Mouse (Mus musculus) stomach, embryonic 14.5 days (tissue): Measurements from ENCODE around the gene Eef1a2. TPM values are rescaled to one million over a fixed set of nuclear protein-coding genes. Genes with fewer than 3 reads are reported as not detected.
A peak's percentile ranks its signal among the peaks of the same experiment; 100 is the strongest.

Experiments used
- ATAC-seq: fragments of 200-750 bp; cut with Nextera tagmentation; 2 replicates; pipeline ENCODE4 v1.8.0; 2017; ENCODE audit warnings: low read depth, moderate TSS enrichment; ENCODE audit not compliant: insufficient number of reproducible peaks, insufficient read depth, low FRiP score
- H3K27ac ChIP-seq: fragments of 300-500 bp; sonication (generic); 2 replicates; pipeline ENCODE4 v1.5.1; 2014; ENCODE audit warnings: mild to moderate bottlenecking, low read length, moderate library complexity, mixed read lengths
- H3K27me3 ChIP-seq: fragments of 300-500 bp; sonication (generic); 2 replicates; pipeline ENCODE4 v1.6.1; 2014; ENCODE audit warnings: low read length, control low read depth, mixed read lengths; ENCODE audit not compliant: control insufficient read depth, insufficient read depth
- H3K36me3 ChIP-seq: fragments of 300-500 bp; sonication (generic); 2 replicates; pipeline ENCODE4 v1.6.1; 2014; ENCODE audit warnings: mild to moderate bottlenecking, control low read depth, low read length, moderate library complexity, mixed read lengths; ENCODE audit not compliant: control insufficient read depth, insufficient read depth
- H3K4me1 ChIP-seq: fragments of 300-500 bp; sonication (generic); 2 replicates; pipeline ENCODE4 v1.6.1; 2014; ENCODE audit warnings: low read length, control low read depth, mixed read lengths; ENCODE audit not compliant: control insufficient read depth, insufficient read depth
- H3K4me2 ChIP-seq: fragments of 300-500 bp; sonication (generic); replicated peaks from 2 replicates; pipeline ENCODE4 v1.6.1; 2014; ENCODE audit warnings: low read depth, low read length, control low read depth
- H3K4me3 ChIP-seq: fragments of 300-500 bp; sonication (generic); 2 replicates; pipeline ENCODE4 v1.5.1; 2014; ENCODE audit warnings: low read depth, low read length, control low read depth
- H3K9ac ChIP-seq: fragments of 300-500 bp; sonication (generic); replicated peaks from 2 replicates; pipeline ENCODE4 v1.6.1; 2014; ENCODE audit warnings: low read depth, mild to moderate bottlenecking, control low read depth, low read length, moderate library complexity, mixed read lengths
- H3K9me3 ChIP-seq: fragments of 300-500 bp; sonication (generic); 2 replicates; pipeline ENCODE4 v1.6.1; 2016; ENCODE audit warnings: low read depth, low read length, control low read depth; ENCODE audit not compliant: control insufficient read depth
- WGBS: fragments of 180-500 bp; shearing (Covaris S2); extraction: QIAGEN DNeasy Blood & Tissue Kit; methylation state at CpG from one replicate; pipeline ENCODE4 v1.1.7; 2014; 5-methylcytosine and 5-hydroxymethylcytosine counted together
- polyA plus RNA-seq: library from polyadenylated mRNA; unstranded; fragments of >200 nt; fragmentation: Nextera tagmentation; extraction: Ambion mirVana; gene quantifications from 2 replicates; pipeline ENCODE4 v1.2.1, GENCODE M21; 2014

Gene Eef1a2
- polyA plus RNA-seq, 1 experiment from 2014 or later = 0.23 TPM

DNA sequence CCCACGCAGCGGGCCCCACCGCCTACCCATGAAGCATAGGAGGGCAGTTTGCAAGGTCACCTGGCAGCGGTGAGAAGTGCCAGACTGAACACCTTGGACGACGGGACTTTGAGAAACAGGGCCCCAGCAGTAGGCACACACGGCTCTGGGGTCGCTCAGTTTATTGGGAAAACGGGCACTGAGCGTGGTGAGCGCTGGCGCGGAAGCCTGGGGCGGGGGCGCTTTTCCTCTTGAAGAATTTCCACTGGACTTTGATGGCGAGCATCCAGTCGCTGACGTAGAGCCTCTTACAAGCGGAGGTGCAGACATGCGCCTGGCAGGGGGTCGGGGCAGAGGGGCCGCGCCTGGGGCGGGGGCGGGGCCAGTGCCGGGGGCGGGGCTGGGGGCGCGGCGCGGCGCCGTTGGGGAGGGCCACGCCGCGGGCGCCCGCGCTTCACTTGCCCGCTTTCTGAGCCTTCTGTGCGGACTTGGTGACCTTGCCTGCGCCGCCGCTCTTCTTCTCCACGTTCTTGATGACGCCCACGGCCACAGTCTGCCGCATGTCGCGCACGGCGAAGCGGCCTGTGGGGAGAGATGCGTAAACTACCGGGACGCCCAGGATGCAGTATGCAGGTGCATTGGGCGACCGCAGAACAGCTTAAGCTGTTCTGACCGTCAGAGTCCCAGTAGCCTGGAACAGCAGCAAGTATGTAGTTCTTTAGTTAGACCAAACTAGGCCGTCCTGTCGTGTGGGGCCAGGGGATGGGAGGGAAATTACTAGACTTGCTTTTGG, 9.1 kb downstream of the Eef1a2 start:
- Histone ChIP-seq H3K4me1 (no peaks in the 10 kb centered on the region), H3K36me3 (no peaks in the 10 kb centered on the region), H3K27ac (no peak overlapping the region), H3K4me3 (peak overlapping the region; percentile 34), H3K9ac (no peak overlapping the region), H3K9me3 (no peaks in the 10 kb centered on the region), H3K27me3 (peaks cover 20% of the 10 kb centered on the region; the same call in 1 of the 2 replicates), H3K4me2 (peak overlapping the region; percentile 80)
- under 1% methylated on average over 58 of the region's 61 CpGs for WGBS
- ATAC-seq = 0 out of 2 replicates have a peak, but pooled peaks have one; percentile 34

GRCm38 (mm10) chr2:181146976-181147545, 9.8 kb downstream of the Eef1a2 start:
- no peak overlapping the region for H3K27ac ChIP-seq
- H3K4me1 ChIP-seq = no peaks in the 10 kb centered on the region
- H3K36me3 ChIP-seq = no peaks in the 10 kb centered on the region
- peak overlapping the region; percentile 80; the same call in 1 of the 2 replicates for H3K4me2 ChIP-seq
- WGBS = 50% methylated on average over 4 of the region's 4 CpGs
- H3K4me3 ChIP-seq = peak overlapping the region; percentile 34; the same call in 1 of the 2 replicates
- H3K27me3 ChIP-seq = peaks cover 20% of the 10 kb centered on the region; the same call in 1 of the 2 replicates
- ATAC-seq = no peak
- H3K9ac ChIP-seq = no peak overlapping the region
- H3K9me3 ChIP-seq = no peaks in the 10 kb centered on the region

GRCm38 (mm10) chr2:181144675-181145074, 12.1 kb downstream of the Eef1a2 start:
- Histone ChIP-seq H3K27ac (no peak overlapping the region), H3K9me3 (no peaks in the 10 kb centered on the region), H3K9ac (no peak overlapping the region), H3K4me3 (no peak overlapping the region), H3K36me3 (no peaks in the 10 kb centered on the region), H3K4me2 (no peak overlapping the region), H3K4me1 (no peaks in the 10 kb centered on the region), H3K27me3 (peaks cover 20% of the 10 kb centered on the region; the same call in 1 of the 2 replicates)
- 72% methylated on average over 2 of the region's 2 CpGs for WGBS
- ATAC-seq = no peak

DNA sequence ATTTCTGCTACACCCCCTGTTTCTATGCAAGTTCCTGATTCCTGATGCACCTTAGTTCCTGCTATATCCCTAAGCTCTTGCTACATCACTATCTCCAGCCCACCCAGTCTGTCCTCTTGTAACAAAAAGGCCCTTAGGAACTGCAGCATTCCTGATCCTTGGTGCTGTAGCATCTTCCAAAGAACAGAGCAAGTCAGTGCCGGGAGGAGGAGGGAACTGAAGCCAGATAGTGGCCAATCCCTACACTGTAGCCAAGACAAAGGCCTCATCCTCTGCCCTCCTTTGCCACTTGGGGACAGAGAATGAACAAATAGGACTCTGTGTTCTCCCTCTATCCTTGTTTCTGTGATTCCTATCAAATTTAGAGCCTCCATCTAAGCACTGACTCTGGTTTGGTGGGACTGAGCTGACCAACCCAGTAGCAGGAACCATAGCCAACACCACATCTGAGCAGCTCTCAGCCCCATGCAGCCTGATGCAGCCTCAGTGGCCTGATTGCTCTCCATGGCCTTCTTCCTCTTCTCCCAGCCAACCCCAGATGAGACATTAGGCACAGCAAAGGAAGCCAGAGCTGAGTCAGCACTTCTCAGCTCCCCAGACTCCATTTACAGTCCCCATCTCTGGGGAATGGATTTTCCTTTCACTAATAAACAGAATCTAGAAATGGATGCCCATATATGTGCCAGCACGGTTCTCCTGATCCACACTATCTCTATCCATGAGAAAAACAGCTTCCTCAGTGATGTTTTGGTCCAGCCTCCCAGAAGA, 13.1 kb downstream of the Eef1a2 start:
- Histone ChIP-seq H3K4me1 (no peaks in the 10 kb centered on the region), H3K4me2 (no peak overlapping the region), H3K9ac (no peak overlapping the region), H3K27ac (no peak overlapping the region), H3K9me3 (no peaks in the 10 kb centered on the region), H3K36me3 (no peaks in the 10 kb centered on the region), H3K27me3 (peaks cover 15% of the 10 kb centered on the region; the same call in 1 of the 2 replicates), H3K4me3 (no peak overlapping the region)
- WGBS = 64% methylated on average over 2 of the region's 2 CpGs
- ATAC-seq = no peak

GRCm38 (mm10) chr2:181142703-181143135, 14.1 kb downstream of the Eef1a2 start:
- no peak overlapping the region for H3K9ac ChIP-seq
- H3K36me3 ChIP-seq = no peaks in the 10 kb centered on the region
- H3K27ac ChIP-seq = no peak overlapping the region
- H3K4me1 ChIP-seq = no peaks in the 10 kb centered on the region
- H3K27me3 ChIP-seq = peaks cover 14% of the 10 kb centered on the region; the same call in 1 of the 2 replicates
- H3K4me2 ChIP-seq = no peak overlapping the region
- ATAC-seq = no peak
- no peak overlapping the region for H3K4me3 ChIP-seq
- H3K9me3 ChIP-seq = no peaks in the 10 kb centered on the region
- 60% methylated on average over 8 of the region's 8 CpGs for WGBS

DNA sequence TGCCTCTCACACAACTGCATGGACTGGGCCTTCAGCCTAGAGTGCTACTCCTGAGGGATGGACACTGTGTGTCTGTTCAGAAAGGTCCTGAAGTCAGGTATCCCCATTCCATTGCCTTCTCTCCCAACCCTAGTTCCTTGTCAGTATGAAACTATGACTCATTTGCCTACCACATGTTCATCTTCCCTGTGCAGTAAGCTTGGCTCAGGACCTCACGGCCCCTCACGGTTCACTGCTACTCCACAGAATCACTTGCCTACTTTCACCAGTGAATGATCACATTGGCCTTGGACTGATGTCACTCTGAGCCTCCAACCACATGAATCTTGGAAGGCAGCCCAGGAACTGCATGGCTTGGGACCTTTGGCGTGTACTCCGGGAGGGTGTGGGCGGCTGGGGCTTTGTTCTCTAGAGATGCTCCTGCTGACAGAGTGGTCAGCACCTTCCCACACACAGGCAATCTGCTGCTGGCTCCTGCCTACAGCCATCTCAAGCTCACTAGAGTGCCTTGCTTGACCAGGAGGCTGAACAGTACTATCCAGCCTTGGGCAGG, 17.1 kb downstream of the Eef1a2 start:
- H3K4me2 ChIP-seq = no peak overlapping the region
- no peaks in the 10 kb centered on the region for H3K36me3 ChIP-seq
- peaks cover 23% of the 10 kb centered on the region for H3K27me3 ChIP-seq
- no peak for ATAC-seq
- H3K27ac ChIP-seq = no peak overlapping the region
- WGBS = 90% methylated on average over 5 of the region's 5 CpGs
- no peak overlapping the region for H3K4me3 ChIP-seq
- no peaks in the 10 kb centered on the region for H3K9me3 ChIP-seq
- H3K9ac ChIP-seq = no peak overlapping the region
- no peaks in the 10 kb centered on the region for H3K4me1 ChIP-seq

DNA sequence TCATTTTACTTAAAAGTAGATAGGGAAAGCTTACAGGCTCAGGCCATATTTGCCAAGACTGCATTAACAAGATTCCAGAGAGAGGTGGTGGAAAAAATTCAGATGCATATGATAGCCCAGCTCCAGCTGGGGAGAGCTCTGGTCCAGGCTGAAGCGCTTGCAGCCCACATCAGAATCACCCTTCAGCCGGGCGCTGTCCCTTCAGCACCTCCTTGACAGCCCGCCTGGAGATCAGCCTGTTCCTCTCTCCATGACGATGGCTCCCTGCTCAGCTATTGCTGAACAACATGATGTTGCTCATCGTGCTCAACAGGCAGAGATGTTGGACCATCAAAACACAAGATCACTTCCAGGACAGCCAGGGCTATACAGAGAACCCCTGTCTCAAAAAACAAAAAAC, 19.9 kb downstream of the Eef1a2 start:
- no peak overlapping the region for H3K27ac ChIP-seq
- H3K4me1 ChIP-seq = no peaks in the 10 kb centered on the region
- no peak overlapping the region for H3K4me3 ChIP-seq
- H3K36me3 ChIP-seq = no peaks in the 10 kb centered on the region
- peaks cover 43% of the 10 kb centered on the region for H3K27me3 ChIP-seq
- no peak overlapping the region for H3K9ac ChIP-seq
- no peak overlapping the region for H3K4me2 ChIP-seq
- no peaks in the 10 kb centered on the region for H3K9me3 ChIP-seq
- WGBS = 3% methylated on average over 6 of the region's 6 CpGs
- no peak for ATAC-seq

- no peaks in the 10 kb centered on the region for H3K9me3 ChIP-seq
- no peaks in the 10 kb centered on the region for H3K36me3 ChIP-seq
- no peak overlapping the region for H3K27ac ChIP-seq
- no peak overlapping the region for H3K4me2 ChIP-seq
- H3K4me3 ChIP-seq = peak overlapping the region; percentile 41
- H3K9ac ChIP-seq = no peak overlapping the region
- 6% methylated on average over 4 of the region's 4 CpGs for WGBS
- H3K4me1 ChIP-seq = no peaks in the 10 kb centered on the region
- ATAC-seq = no peak
- H3K27me3 ChIP-seq = peaks cover 43% of the 10 kb centered on the region
Measured at GRCm38 (mm10) chr2:181135446-181135818, 21.4 kb downstream of the Eef1a2 start.
